Mouse (Mus musculus): Measurements from ENCODE around the gene Prdm8. TPM values are rescaled to one million over a fixed set of nuclear protein-coding genes. Genes with fewer than 3 reads are reported as not detected.

Prdm8 gene
- 1.2 and 1.8 TPM in 2 replicates for polyA plus RNA-seq (2012; rRNA removed; ENCODE audit: low replicate concordance)

GRCm38 (mm10) chr5:98167180-98167824 is at the start of gene Prdm8:
TSS of gene Prdm8 (plus strand) at chr5:98167198.

Other genes with a start within 250 kb of the Prdm8 start
- gene Antxr2, start 136.2 kb upstream of the Prdm8 start, polyA plus RNA-seq (2012; rRNA removed; ENCODE audit: low replicate concordance), result 11.3 and 19.2 TPM in 2 replicates
- gene Fgf5, start 87.0 kb downstream of the Prdm8 start, polyA plus RNA-seq (2012; rRNA removed; ENCODE audit: low replicate concordance), result not detected in 2 replicates
- gene Cfap299, start 162.1 kb downstream of the Prdm8 start, polyA plus RNA-seq (2012; rRNA removed; ENCODE audit: low replicate concordance), result not detected in 2 replicates